Mouse (Mus musculus) lung, embryonic 15.5 days (tissue): ENCODE results near the gene Tmem14a. TPM values are rescaled to one million over a fixed set of nuclear protein-coding genes. Genes with fewer than 3 reads are reported as not detected.
"Not testable (repeated sequence)": the region's sequence is repeated elsewhere in the genome, so short reads cannot be mapped to it uniquely, and the experiment has no call there.

ENCODE experiments used
- ATAC-seq: fragments of 200-750 bp; cut with Nextera tagmentation; 2 replicates; pipeline ENCODE4 v1.8.0; 2017; ENCODE audit warnings: moderate number of reproducible peaks, borderline replicate concordance; ENCODE audit not compliant: low FRiP score, low TSS enrichment; ENCODE audit errors: extremely low read depth
- H3K27ac ChIP-seq: fragments of 300-500 bp; sonication (generic); 2 replicates; pipeline ENCODE4 v1.5.1; 2015; ENCODE audit warnings: moderate library complexity, mild to moderate bottlenecking, inconsistent platforms
- H3K27me3 ChIP-seq: fragments of 300-500 bp; sonication (generic); 2 replicates; pipeline ENCODE4 v1.6.1; 2015; ENCODE audit warnings: inconsistent platforms
- H3K36me3 ChIP-seq: fragments of 300-500 bp; sonication (generic); 2 replicates; pipeline ENCODE4 v1.6.1; 2015; ENCODE audit warnings: inconsistent platforms
- H3K4me1 ChIP-seq: fragments of 300-500 bp; sonication (generic); 2 replicates; pipeline ENCODE4 v1.6.1; 2015; ENCODE audit warnings: inconsistent platforms
- H3K4me2 ChIP-seq: fragments of 300-500 bp; sonication (generic); 2 replicates; pipeline ENCODE4 v1.6.1; 2015; ENCODE audit warnings: inconsistent platforms, mild to moderate bottlenecking, moderate library complexity
- H3K4me3 ChIP-seq: fragments of 300-500 bp; sonication (generic); 2 replicates; pipeline ENCODE4 v1.5.1; 2015; ENCODE audit warnings: mild to moderate bottlenecking, inconsistent platforms
- H3K9ac ChIP-seq: fragments of 300-500 bp; sonication (generic); 2 replicates; pipeline ENCODE4 v1.6.1; 2015; ENCODE audit warnings: inconsistent platforms
- H3K9me3 ChIP-seq: fragments of 300-500 bp; sonication (generic); 2 replicates; pipeline ENCODE4 v1.6.1; 2016; ENCODE audit warnings: inconsistent platforms
- WGBS: fragments of 180-500 bp; shearing (Covaris S2); methylation state at CpG from one replicate; pipeline ENCODE4 v1.1.7; 2015; 5-methylcytosine and 5-hydroxymethylcytosine counted together
- polyA plus RNA-seq: library from polyadenylated mRNA; unstranded; fragments of >200 nt; fragmentation: Nextera tagmentation; extraction: Ambion mirVana; gene quantifications from 2 replicates; pipeline ENCODE4 v1.2.1, GENCODE M21; 2015

Gene Tmem14a
- 11.1 and 12.4 TPM in 2 replicates for polyA plus RNA-seq

DNA sequence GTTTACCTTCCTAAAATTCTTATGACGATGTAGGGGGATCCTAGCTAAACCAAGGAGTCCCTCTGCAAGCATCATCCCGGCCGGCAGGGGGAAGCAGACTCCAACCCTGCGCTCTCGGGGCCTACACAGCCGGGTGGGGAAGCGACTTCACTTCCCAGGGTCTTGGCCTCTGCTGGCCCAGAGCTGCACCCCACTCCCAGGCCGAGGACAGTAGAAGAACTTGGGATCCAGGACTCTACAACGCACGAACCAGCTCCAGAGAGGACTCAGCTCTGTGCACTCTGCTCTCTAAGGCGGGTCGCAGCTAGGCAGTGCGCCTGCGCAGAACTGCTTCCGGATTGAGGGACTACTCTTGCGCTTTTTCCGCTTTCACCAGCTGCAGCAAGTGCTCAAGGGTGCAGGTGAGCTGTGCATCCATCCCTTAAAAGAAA is at the start of gene Tmem14a:
Gene Tmem14a, plus strand, starts transcription at position 87 of the 431 bp plus-strand sequence.
- Histone ChIP-seq H3K27ac (peak within 1 kb of the TSS; percentile 76), H3K36me3 (no peaks in the 10 kb centered on the region), H3K4me1 (peaks cover 7% of the 10 kb centered on the region; the same call in 1 of the 2 replicates), H3K4me2 (peak within 1 kb of the TSS; percentile 68), H3K27me3 (no peaks in the 10 kb centered on the region), H3K9me3 (no peaks in the 10 kb centered on the region), H3K4me3 (peak within 1 kb of the TSS; percentile 70), H3K9ac (peak within 1 kb of the TSS; percentile 84)
- WGBS: under 1% methylated on average over 17 of the region's 17 CpGs
- peak; percentile 88 for ATAC-seq

DNA sequence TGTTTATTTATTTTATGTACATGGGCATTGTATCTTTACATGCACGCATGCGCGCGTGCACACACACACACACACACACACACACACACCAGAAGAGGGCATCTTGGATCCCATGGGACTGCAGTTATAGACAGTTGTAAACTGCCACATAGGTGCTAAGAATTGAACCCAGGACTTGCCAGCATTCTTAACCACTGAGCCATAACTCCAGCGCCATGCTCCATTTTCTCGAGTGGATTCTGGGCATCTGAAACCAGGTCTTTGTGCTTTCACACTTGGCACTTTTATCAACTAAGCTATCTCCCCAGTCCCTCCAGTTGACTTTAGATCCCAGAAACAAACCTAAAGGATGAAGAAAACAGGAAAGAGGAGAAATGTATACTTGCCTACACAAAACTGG is 33.2 kb upstream of the Tmem14a start:
- Histone ChIP-seq H3K9ac (no peak overlapping the region), H3K4me2 (no peak overlapping the region), H3K27me3 (no peaks in the 10 kb centered on the region), H3K4me1 (no peaks in the 10 kb centered on the region), H3K27ac (no peak overlapping the region), H3K9me3 (no peaks in the 10 kb centered on the region), H3K4me3 (no peak overlapping the region), H3K36me3 (no peaks in the 10 kb centered on the region)
- no peak for ATAC-seq
- 93% methylated on average over 6 of the region's 6 CpGs for WGBS

- no peaks in the 10 kb centered on the region for H3K4me1 ChIP-seq
- no peak overlapping the region for H3K4me3 ChIP-seq
- H3K36me3 ChIP-seq: no peaks in the 10 kb centered on the region
- no peak overlapping the region for H3K4me2 ChIP-seq
- H3K9me3 ChIP-seq: no peaks in the 10 kb centered on the region
- H3K27me3 ChIP-seq: no peaks in the 10 kb centered on the region
- ATAC-seq: no peak
- 85% methylated on average over 1 of the region's 1 CpGs for WGBS
- H3K9ac ChIP-seq: no peak overlapping the region
- H3K27ac ChIP-seq: no peak overlapping the region
Measured at GRCm38 (mm10) chr1:21206241-21206640, 12.1 kb upstream of the Tmem14a start.

DNA sequence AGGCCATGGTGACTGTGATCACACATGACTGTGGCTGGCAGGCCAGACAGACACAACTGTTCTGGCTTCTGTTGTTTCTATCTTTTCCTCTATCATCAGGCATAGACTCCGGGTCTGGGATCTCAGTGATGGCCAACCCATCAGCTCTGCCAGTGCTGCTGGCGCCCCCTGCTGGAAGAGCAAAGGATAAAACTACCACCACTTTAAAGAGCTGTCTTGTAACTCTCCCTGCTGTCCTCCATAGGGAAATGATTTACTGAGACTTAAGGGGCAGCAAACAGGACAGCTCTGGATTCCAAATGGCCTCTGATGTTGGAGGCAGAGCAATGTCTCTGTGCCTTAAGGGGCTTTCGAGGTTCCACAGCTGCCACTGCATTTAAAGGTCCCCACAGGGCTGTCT is 4.8 kb upstream of the Tmem14a start:
- H3K36me3 ChIP-seq, H3K9me3 ChIP-seq, H3K4me2 ChIP-seq, H3K27me3 ChIP-seq, H3K9ac ChIP-seq, H3K27ac ChIP-seq, ATAC-seq, H3K4me3 ChIP-seq, H3K4me1 ChIP-seq: not testable (repeated sequence)
- WGBS: 22% methylated on average over 3 of the region's 3 CpGs

- H3K9me3 ChIP-seq, H3K4me1 ChIP-seq, H3K27me3 ChIP-seq, ATAC-seq, H3K36me3 ChIP-seq, H3K4me2 ChIP-seq, H3K27ac ChIP-seq, H3K9ac ChIP-seq, H3K4me3 ChIP-seq: not testable (repeated sequence)
- WGBS: 68% methylated on average over 6 of the region's 6 CpGs
Measured at GRCm38 (mm10) chr1:21213991-21214692, 4.2 kb upstream of the Tmem14a start.

DNA sequence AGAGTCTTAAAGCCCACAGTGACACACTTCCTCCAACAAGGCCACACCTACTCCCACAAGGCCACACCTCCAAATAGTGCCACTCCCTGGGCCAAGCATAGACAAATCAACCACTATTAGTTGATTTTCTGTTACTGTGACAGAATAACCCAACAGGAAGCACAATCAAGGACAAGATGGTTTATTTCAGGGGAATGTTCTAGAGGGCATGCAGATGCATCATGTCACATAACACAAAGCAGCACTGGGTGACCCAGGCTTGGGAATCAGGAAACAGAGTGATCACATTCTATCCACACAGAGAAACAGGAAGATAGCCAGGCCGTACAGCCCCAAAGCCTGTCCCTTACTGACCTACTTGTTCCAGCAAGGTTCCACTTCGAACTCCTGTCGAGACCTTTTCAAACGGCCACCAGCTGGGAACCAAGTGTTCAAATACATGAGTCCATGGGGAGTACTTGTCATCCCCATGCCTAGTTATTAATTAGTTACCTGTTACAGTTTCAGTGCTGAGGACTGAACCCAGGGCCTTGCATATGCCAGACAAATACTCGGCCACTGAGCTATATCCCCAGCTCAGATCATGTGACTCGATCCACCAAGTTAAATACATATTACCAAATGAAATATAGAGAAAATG is 9.5 kb downstream of the Tmem14a start:
- no peak overlapping the region for H3K9ac ChIP-seq
- no peaks in the 10 kb centered on the region for H3K36me3 ChIP-seq
- ATAC-seq: no peak
- H3K4me2 ChIP-seq: no peak overlapping the region
- H3K27ac ChIP-seq: no peak overlapping the region
- H3K4me3 ChIP-seq: no peak overlapping the region
- 81% methylated on average over 6 of the region's 6 CpGs for WGBS
- 0 out of 2 replicates have a peak, but pooled peaks cover 7% of the 10 kb centered on the region for H3K4me1 ChIP-seq
- H3K9me3 ChIP-seq: no peaks in the 10 kb centered on the region
- no peaks in the 10 kb centered on the region for H3K27me3 ChIP-seq

DNA sequence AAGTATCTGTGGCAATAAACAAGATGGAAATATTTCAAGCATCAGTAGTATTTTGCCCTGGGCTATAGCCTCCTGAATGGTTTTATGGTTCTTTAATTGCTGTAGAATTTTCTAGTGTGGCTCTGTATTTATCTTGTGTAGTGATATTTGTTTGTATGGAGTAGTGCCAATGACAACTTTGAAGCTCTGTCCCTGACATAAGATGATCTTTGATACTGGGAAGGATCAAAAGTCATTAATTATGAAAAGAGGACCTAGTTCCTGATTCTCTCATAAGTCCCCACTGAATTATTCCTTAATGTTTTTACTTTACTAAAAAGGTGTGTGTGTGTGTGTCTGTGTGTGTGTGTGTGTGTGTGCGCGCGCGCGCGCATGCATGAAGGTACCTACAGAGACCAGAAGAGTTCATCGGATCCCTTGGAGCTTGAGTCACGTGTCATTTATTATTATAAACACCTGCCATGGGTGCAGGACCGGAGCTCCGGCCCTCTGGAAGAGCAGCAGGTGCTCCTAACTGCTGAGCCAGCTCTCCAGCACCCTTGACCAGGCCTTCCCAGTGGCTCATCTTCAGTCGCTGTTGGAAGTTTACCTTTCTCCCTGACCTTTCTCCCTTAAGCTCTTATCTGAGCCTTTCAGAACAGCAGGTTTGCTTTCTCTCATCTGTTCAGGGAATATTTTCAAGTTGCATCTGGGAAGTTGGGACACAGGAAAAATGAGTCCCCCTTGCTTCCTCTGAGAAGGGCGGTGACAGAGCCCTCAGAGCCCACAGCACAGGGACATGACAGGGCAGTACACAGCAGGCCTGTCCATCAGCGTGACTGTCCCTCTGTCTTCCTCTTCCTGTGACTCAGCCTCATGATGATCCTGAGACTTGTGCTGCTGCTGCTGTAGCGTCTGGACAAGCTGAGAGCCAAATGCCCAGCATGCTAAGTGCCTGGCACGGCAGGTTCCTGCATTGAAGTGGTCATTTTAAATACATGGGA is 10.7 kb downstream of the Tmem14a start:
- H3K27ac ChIP-seq, H3K36me3 ChIP-seq, H3K27me3 ChIP-seq, H3K9ac ChIP-seq, H3K9me3 ChIP-seq, H3K4me2 ChIP-seq, ATAC-seq, H3K4me1 ChIP-seq, H3K4me3 ChIP-seq: not testable (repeated sequence)
- WGBS: 64% methylated on average over 15 of the region's 15 CpGs

DNA sequence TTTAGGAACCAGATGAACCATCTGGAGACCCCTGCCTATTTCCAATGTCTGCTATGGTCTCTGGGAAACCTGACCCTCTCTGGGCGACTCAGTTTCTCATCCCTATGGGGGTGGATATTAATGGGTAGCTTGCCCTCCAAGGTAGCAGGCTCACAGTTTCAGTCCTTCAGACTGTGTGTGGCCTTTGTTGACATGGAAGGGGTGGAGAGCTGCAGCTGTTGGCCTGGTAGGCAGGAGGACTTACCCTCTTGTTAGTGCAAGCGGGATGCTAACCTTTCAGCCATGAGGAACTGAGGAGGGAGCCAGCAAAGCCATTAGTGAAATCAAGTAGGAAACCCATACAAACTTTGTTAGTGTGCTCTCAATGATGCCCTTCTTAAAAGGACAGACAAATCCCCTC is 12.0 kb downstream of the Tmem14a start:
- H3K27ac ChIP-seq: no peak overlapping the region
- no peaks in the 10 kb centered on the region for H3K36me3 ChIP-seq
- H3K4me1 ChIP-seq: 0 out of 2 replicates have a peak, but pooled peaks cover 7% of the 10 kb centered on the region
- H3K9me3 ChIP-seq: no peaks in the 10 kb centered on the region
- H3K4me2 ChIP-seq: no peak overlapping the region
- no peak overlapping the region for H3K4me3 ChIP-seq
- H3K27me3 ChIP-seq: no peaks in the 10 kb centered on the region
- ATAC-seq: no peak
- no peak overlapping the region for H3K9ac ChIP-seq
- WGBS: 68% methylated on average over 2 of the region's 2 CpGs

DNA sequence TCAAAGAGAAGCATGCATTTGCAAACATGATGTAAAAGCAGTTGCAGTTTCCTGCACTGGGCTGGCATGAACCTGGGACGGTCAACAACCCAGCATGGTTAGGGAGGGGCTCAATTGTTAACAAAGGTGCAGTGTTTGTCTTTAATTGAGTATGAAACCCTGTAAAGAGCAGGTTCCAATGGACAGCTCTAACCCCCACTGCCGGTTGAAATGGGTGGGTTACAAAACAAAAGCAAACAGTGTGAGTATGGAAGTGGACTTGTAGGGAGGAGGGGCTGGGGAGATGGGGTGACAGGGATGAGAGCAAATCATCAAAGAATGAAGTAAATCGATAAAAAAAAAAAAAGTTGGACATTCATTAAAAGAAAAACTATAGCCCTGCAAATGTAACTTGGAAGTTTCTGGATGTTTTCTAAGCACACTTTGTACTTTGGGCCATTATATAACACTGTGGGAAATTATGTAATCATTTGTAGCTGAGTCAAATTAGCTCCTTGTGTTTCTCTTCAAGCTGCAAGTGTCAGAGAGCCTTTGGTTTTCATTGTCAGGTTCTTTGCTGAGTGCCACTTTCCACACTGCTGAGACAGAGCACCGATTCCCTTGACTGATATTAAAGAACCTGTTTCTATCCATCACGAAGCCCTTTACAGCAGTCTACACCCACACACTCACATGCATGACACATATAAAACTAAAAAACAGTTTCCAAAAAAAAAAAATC is 13.5 kb downstream of the Tmem14a start:
- Histone ChIP-seq H3K9me3 (no peaks in the 10 kb centered on the region), H3K4me1 (0 out of 2 replicates have a peak, but pooled peaks cover 7% of the 10 kb centered on the region), H3K9ac (no peak overlapping the region), H3K27me3 (no peaks in the 10 kb centered on the region), H3K36me3 (no peaks in the 10 kb centered on the region), H3K4me2 (no peak overlapping the region), H3K4me3 (no peak overlapping the region), H3K27ac (no peak overlapping the region)
- 46% methylated on average over 5 of the region's 5 CpGs for WGBS
- no peak; the same call in 1 of the 2 replicates for ATAC-seq

DNA sequence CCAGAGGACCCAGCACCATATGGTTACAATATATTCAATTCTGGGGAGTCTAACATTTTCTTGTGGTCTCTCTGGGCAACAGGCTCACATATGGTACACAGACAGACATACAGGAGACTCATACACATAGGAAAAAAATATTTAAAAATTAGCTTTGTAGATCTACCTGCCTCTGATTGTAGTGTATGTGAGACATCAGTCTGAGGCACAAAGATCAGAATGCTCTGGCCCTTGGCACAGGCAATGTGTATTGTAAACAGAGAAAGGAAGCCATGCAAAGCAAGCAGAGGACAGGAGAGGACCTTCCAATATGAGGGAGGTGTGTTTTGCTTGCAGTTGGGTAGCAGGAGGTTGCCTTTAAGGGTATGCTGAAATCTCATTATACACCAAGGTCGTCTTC is 14.1 kb downstream of the Tmem14a start:
- Histone ChIP-seq H3K36me3 (no peaks in the 10 kb centered on the region), H3K27ac (no peak overlapping the region), H3K4me1 (0 out of 2 replicates have a peak, but pooled peaks cover 7% of the 10 kb centered on the region), H3K4me3 (no peak overlapping the region), H3K9me3 (no peaks in the 10 kb centered on the region), H3K4me2 (no peak overlapping the region), H3K27me3 (no peaks in the 10 kb centered on the region), H3K9ac (no peak overlapping the region)
- no peak for ATAC-seq
- WGBS: 66% methylated on average over 1 of the region's 1 CpGs

DNA sequence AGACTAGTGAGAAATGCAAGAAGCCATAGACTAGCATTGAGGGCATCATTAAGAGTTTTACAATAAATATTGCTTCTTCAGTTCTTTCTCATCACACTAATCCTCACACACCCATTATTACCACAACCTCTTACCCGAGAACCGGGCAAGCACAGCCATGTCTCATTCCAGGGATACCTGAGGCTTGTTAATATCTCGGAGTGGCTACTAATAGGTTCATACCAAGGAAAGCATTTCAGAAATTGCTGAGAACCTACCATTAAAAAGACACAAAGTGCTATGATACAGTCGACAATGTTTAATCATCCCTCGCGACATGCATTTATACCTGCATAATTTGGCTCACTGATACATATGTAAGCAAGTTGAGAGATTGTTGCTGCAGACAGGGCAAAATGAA is 17.0 kb downstream of the Tmem14a start:
- Histone ChIP-seq H3K4me2 (no peak overlapping the region), H3K9me3 (no peaks in the 10 kb centered on the region), H3K9ac (no peak overlapping the region), H3K4me3 (no peak overlapping the region), H3K27me3 (no peaks in the 10 kb centered on the region), H3K27ac (no peak overlapping the region), H3K4me1 (0 out of 2 replicates have a peak, but pooled peaks cover 7% of the 10 kb centered on the region), H3K36me3 (no peaks in the 10 kb centered on the region)
- WGBS: 76% methylated on average over 6 of the region's 6 CpGs
- no peak for ATAC-seq
